Mouse (Mus musculus) stomach, embryonic 14.5 days (tissue): ENCODE measurements around the gene Tmem165. TPM values are rescaled to one million over a fixed set of nuclear protein-coding genes. Genes with fewer than 3 reads are reported as not detected.

Experiments used
- ATAC-seq: fragments of 200-750 bp; cut with Nextera tagmentation; 2 replicates; pipeline ENCODE4 v1.8.0; 2017; ENCODE audit warnings: low read depth, moderate TSS enrichment; ENCODE audit not compliant: insufficient number of reproducible peaks, insufficient read depth, low FRiP score
- H3K27ac ChIP-seq: fragments of 300-500 bp; sonication (generic); 2 replicates; pipeline ENCODE4 v1.5.1; 2014; ENCODE audit warnings: mild to moderate bottlenecking, low read length, moderate library complexity, mixed read lengths
- H3K27me3 ChIP-seq: fragments of 300-500 bp; sonication (generic); 2 replicates; pipeline ENCODE4 v1.6.1; 2014; ENCODE audit warnings: low read length, control low read depth, mixed read lengths; ENCODE audit not compliant: control insufficient read depth, insufficient read depth
- H3K36me3 ChIP-seq: fragments of 300-500 bp; sonication (generic); 2 replicates; pipeline ENCODE4 v1.6.1; 2014; ENCODE audit warnings: mild to moderate bottlenecking, control low read depth, low read length, moderate library complexity, mixed read lengths; ENCODE audit not compliant: control insufficient read depth, insufficient read depth
- H3K4me1 ChIP-seq: fragments of 300-500 bp; sonication (generic); 2 replicates; pipeline ENCODE4 v1.6.1; 2014; ENCODE audit warnings: low read length, control low read depth, mixed read lengths; ENCODE audit not compliant: control insufficient read depth, insufficient read depth
- H3K4me2 ChIP-seq: fragments of 300-500 bp; sonication (generic); replicated peaks from 2 replicates; pipeline ENCODE4 v1.6.1; 2014; ENCODE audit warnings: low read depth, low read length, control low read depth
- H3K4me3 ChIP-seq: fragments of 300-500 bp; sonication (generic); 2 replicates; pipeline ENCODE4 v1.5.1; 2014; ENCODE audit warnings: low read depth, low read length, control low read depth
- H3K9ac ChIP-seq: fragments of 300-500 bp; sonication (generic); replicated peaks from 2 replicates; pipeline ENCODE4 v1.6.1; 2014; ENCODE audit warnings: low read depth, mild to moderate bottlenecking, control low read depth, low read length, moderate library complexity, mixed read lengths
- H3K9me3 ChIP-seq: fragments of 300-500 bp; sonication (generic); 2 replicates; pipeline ENCODE4 v1.6.1; 2016; ENCODE audit warnings: low read depth, low read length, control low read depth; ENCODE audit not compliant: control insufficient read depth
- WGBS: fragments of 180-500 bp; shearing (Covaris S2); extraction: QIAGEN DNeasy Blood & Tissue Kit; methylation state at CpG from one replicate; pipeline ENCODE4 v1.1.7; 2014; 5-methylcytosine and 5-hydroxymethylcytosine counted together
- polyA plus RNA-seq: library from polyadenylated mRNA; unstranded; fragments of >200 nt; fragmentation: Nextera tagmentation; extraction: Ambion mirVana; gene quantifications from 2 replicates; pipeline ENCODE4 v1.2.1, GENCODE M21; 2014

Gene Tmem165
- polyA plus RNA-seq, 1 experiment from 2014 or later, result 120 TPM

- no peak overlapping the region for H3K4me3 ChIP-seq
- WGBS, result 90% methylated on average over 6 of the region's 6 CpGs
- H3K4me2 ChIP-seq, result no peak overlapping the region
- H3K27me3 ChIP-seq, result no peaks in the 10 kb centered on the region
- no peak overlapping the region for H3K9ac ChIP-seq
- ATAC-seq, result no peak
- H3K36me3 ChIP-seq, result peaks cover under 1% of the 10 kb centered on the region; the same call in 1 of the 2 replicates
- no peak overlapping the region for H3K27ac ChIP-seq
- no peaks in the 10 kb centered on the region for H3K4me1 ChIP-seq
- H3K9me3 ChIP-seq, result no peaks in the 10 kb centered on the region
Observed at GRCm38 (mm10) chr5:76161491-76161890, 22.2 kb upstream of the Tmem165 start.

GRCm38 (mm10) chr5:76162926-76163325, 20.8 kb upstream of the Tmem165 start:
- no peaks in the 10 kb centered on the region for H3K4me1 ChIP-seq
- WGBS, result 79% methylated on average over 5 of the region's 5 CpGs
- H3K9ac ChIP-seq, result no peak overlapping the region
- H3K27me3 ChIP-seq, result no peaks in the 10 kb centered on the region
- H3K27ac ChIP-seq, result no peak overlapping the region
- no peaks in the 10 kb centered on the region; the same call in 1 of the 2 replicates for H3K36me3 ChIP-seq
- H3K4me3 ChIP-seq, result no peak overlapping the region
- ATAC-seq, result no peak
- H3K9me3 ChIP-seq, result no peaks in the 10 kb centered on the region
- H3K4me2 ChIP-seq, result no peak overlapping the region

- Histone ChIP-seq H3K4me1 (no peaks in the 10 kb centered on the region), H3K4me2 (no peak overlapping the region), H3K9ac (no peak overlapping the region), H3K9me3 (no peaks in the 10 kb centered on the region), H3K36me3 (no peaks in the 10 kb centered on the region), H3K4me3 (no peak overlapping the region), H3K27me3 (no peaks in the 10 kb centered on the region), H3K27ac (no peak overlapping the region)
- no peak for ATAC-seq
- whole genome bisulfite sequencing, result 49% methylated on average over 4 of the region's 4 CpGs
Observed at GRCm38 (mm10) chr5:76163828-76164390, 19.8 kb upstream of the Tmem165 start.

- H3K36me3 ChIP-seq, result no peaks in the 10 kb centered on the region
- no peak overlapping the region for H3K27ac ChIP-seq
- WGBS, result 70% methylated on average over 7 of the region's 7 CpGs
- H3K4me2 ChIP-seq, result no peak overlapping the region
- H3K4me3 ChIP-seq, result no peak overlapping the region
- no peak for ATAC-seq
- H3K9ac ChIP-seq, result no peak overlapping the region
- H3K4me1 ChIP-seq, result no peaks in the 10 kb centered on the region
- H3K9me3 ChIP-seq, result no peaks in the 10 kb centered on the region
- no peaks in the 10 kb centered on the region for H3K27me3 ChIP-seq
Observed at GRCm38 (mm10) chr5:76164827-76165226, 18.9 kb upstream of the Tmem165 start.

DNA sequence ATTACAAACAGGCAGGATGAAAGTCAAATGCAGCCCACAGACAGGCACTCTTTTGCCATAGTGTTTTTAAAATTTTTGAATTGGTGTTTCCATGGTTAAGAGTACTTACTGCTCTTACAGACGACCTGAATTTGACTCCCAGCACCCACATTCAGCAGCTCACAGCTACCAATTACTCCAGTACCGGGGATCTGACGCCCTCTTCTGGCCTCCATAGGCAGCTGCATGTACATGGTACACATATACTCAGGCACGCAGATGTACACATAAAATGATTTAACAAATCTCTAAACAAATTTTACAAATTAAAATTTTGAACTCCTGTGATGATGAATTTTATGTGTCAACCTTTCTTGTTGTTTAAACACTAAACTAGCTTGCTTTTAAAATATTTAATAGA, 13.2 kb upstream of the Tmem165 start:
- no peak overlapping the region for H3K4me3 ChIP-seq
- WGBS, result 80% methylated on average over 4 of the region's 4 CpGs
- H3K9me3 ChIP-seq, result no peaks in the 10 kb centered on the region
- no peak for ATAC-seq
- H3K4me1 ChIP-seq, result no peaks in the 10 kb centered on the region
- H3K27ac ChIP-seq, result no peak overlapping the region
- H3K27me3 ChIP-seq, result no peaks in the 10 kb centered on the region
- H3K4me2 ChIP-seq, result no peak overlapping the region
- no peak overlapping the region for H3K9ac ChIP-seq
- H3K36me3 ChIP-seq, result no peaks in the 10 kb centered on the region

DNA sequence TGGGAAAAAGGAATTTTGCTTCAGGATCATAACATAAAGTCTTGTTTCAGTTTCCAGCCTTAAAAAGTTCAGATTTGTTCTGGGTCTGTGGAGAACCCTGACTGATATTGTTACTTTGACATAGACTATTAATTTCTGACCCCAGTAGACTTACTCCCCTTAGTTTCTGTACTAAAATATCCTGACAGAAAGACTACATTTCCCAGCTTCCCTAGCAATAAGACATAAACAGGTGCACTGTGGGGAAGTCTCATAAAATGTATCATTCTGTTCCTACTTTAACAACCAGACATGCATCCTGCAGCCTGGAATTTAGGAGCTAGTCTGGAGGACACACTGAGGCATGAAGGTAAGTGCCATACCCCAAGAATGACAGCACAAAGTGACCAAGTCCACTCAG, 12.6 kb upstream of the Tmem165 start:
- no peaks in the 10 kb centered on the region for H3K9me3 ChIP-seq
- ATAC-seq, result no peak
- no peaks in the 10 kb centered on the region for H3K36me3 ChIP-seq
- no peak overlapping the region for H3K4me2 ChIP-seq
- H3K4me1 ChIP-seq, result no peaks in the 10 kb centered on the region
- H3K9ac ChIP-seq, result no peak overlapping the region
- no peak overlapping the region for H3K4me3 ChIP-seq
- no peak overlapping the region for H3K27ac ChIP-seq
- H3K27me3 ChIP-seq, result no peaks in the 10 kb centered on the region

DNA sequence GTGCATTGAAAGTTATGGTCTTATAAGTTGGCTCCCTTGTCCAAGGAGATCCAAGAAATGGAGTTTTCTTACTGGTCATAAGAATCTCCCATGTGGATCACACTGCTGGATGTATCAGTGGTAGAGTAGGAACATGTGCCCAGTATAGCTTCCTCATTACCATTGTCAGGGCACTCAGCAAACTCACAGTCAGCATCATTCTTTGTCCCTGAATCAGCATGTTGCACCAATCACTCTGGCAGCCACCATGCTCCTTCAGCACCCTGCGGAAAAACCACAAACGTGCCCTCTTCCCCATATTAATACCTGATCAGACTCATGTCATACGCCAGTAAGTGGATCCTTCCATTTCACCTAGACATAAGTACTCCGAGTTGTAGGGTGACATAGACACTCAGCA, 8.6 kb upstream of the Tmem165 start:
- Histone ChIP-seq H3K27me3 (no peaks in the 10 kb centered on the region), H3K9me3 (no peaks in the 10 kb centered on the region), H3K4me2 (no peak overlapping the region), H3K4me3 (no peak overlapping the region), H3K4me1 (0 out of 2 replicates have a peak, but pooled peaks cover 3% of the 10 kb centered on the region), H3K27ac (no peak overlapping the region), H3K9ac (no peak overlapping the region), H3K36me3 (no peaks in the 10 kb centered on the region)
- WGBS, result 85% methylated on average over 4 of the region's 4 CpGs
- no peak for ATAC-seq

DNA sequence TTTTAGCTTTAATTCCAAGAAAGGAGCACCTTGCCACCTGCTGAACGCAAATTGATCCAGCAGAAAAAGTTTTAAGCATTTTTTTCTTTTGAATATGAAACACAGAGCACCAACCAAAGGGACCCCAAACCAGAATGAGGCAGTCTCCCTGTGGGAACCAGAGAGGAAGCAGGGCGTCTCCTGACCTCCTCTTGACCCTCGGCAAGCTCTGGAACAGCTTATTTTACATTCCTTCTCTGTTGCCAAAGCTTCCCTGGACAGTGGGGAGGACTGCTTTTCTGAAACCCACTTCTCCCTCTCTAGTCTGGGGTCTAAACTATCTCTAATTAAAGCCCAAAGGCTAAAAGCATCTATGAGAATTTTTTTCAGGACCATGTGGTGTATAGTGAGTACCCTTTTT, 7.3 kb upstream of the Tmem165 start:
- no peak overlapping the region for H3K9ac ChIP-seq
- 37% methylated on average over 3 of the region's 3 CpGs for WGBS
- H3K9me3 ChIP-seq, result no peaks in the 10 kb centered on the region
- H3K4me3 ChIP-seq, result no peak overlapping the region
- H3K36me3 ChIP-seq, result no peaks in the 10 kb centered on the region
- H3K27ac ChIP-seq, result no peak overlapping the region
- H3K27me3 ChIP-seq, result no peaks in the 10 kb centered on the region
- 0 out of 2 replicates have a peak, but pooled peaks cover 3% of the 10 kb centered on the region for H3K4me1 ChIP-seq
- no peak for ATAC-seq
- no peak overlapping the region for H3K4me2 ChIP-seq

- Histone ChIP-seq H3K4me1 (0 out of 2 replicates have a peak, but pooled peaks cover 3% of the 10 kb centered on the region), H3K4me2 (no peak overlapping the region), H3K27ac (no peak overlapping the region), H3K36me3 (no peaks in the 10 kb centered on the region), H3K27me3 (no peaks in the 10 kb centered on the region), H3K9me3 (no peaks in the 10 kb centered on the region), H3K9ac (no peak overlapping the region), H3K4me3 (no peak overlapping the region)
- 63% methylated on average over 11 of the region's 11 CpGs for WGBS
- no peak for ATAC-seq
Observed at GRCm38 (mm10) chr5:76176841-76177240, 6.8 kb upstream of the Tmem165 start.
